Mouse (Mus musculus) forebrain, postnatal 0 days (tissue): Measurements from ENCODE around the gene Sox1. TPM values are rescaled to one million over a fixed set of nuclear protein-coding genes. Genes with fewer than 3 reads are reported as not detected.
A peak's percentile ranks its signal among the peaks of the same experiment; 100 is the strongest.

Experiments used
- ATAC-seq: fragments of 200-750 bp; cut with Nextera tagmentation; 2 replicates; pipeline ENCODE4 v1.8.0; 2017; ENCODE audit warnings: mild to moderate bottlenecking, moderate library complexity
- DNase-seq: peaks from one replicate; pipeline ENCODE4 v3.0.0-alpha.2; 2015
- H3K27ac ChIP-seq: fragments of 300-500 bp; sonication (generic); 2 replicates; pipeline ENCODE4 v1.5.1; 2014; ENCODE audit warnings: low read depth, mild to moderate bottlenecking, antibody characterized with exemption, low read length, moderate library complexity, mixed read lengths
- H3K27me3 ChIP-seq: fragments of 300-500 bp; sonication (generic); 2 replicates; pipeline ENCODE4 v1.6.1; 2014; ENCODE audit warnings: mild to moderate bottlenecking, low read length, mixed read lengths; ENCODE audit not compliant: insufficient read depth
- H3K36me3 ChIP-seq: fragments of 300-500 bp; sonication (generic); 2 replicates; pipeline ENCODE4 v1.6.1; 2014; ENCODE audit warnings: mild to moderate bottlenecking, moderate library complexity; ENCODE audit not compliant: insufficient read depth
- H3K4me1 ChIP-seq: fragments of 300-500 bp; sonication (generic); 2 replicates; pipeline ENCODE4 v1.6.1; 2014; ENCODE audit warnings: antibody characterized with exemption; ENCODE audit not compliant: insufficient read depth
- H3K4me2 ChIP-seq: fragments of 300-500 bp; sonication (generic); 2 replicates; pipeline ENCODE4 v1.6.1; 2014; ENCODE audit warnings: low read depth, mild to moderate bottlenecking, moderate library complexity
- H3K4me3 ChIP-seq: fragments of 300-500 bp; sonication (generic); 2 replicates; pipeline ENCODE4 v1.5.1; 2014; ENCODE audit warnings: low read depth, low read length, mixed read lengths
- H3K9ac ChIP-seq: fragments of 300-500 bp; sonication (generic); 2 replicates; pipeline ENCODE4 v1.6.1; 2014; ENCODE audit warnings: mild to moderate bottlenecking
- H3K9me3 ChIP-seq: fragments of 300-500 bp; sonication (generic); 2 replicates; pipeline ENCODE4 v1.6.1; 2016; ENCODE audit warnings: low read length
- CTCF ChIP-seq: sonication (generic); IDR thresholded peaks from 2 replicates; pipeline ENCODE4 v1.5.1; 2016; ENCODE audit warnings: antibody characterized with exemption, control low read depth, low read depth
- WGBS: fragments of 180-500 bp; shearing (Covaris S2); extraction: QIAGEN DNeasy Blood & Tissue Kit; methylation state at CpG from one replicate; pipeline ENCODE4 v1.1.7; 2014; 5-methylcytosine and 5-hydroxymethylcytosine counted together
- polyA plus RNA-seq: library from polyadenylated mRNA; unstranded; fragments of >200 nt; fragmentation: Nextera tagmentation; extraction: Ambion mirVana; gene quantifications from 2 replicates; pipeline ENCODE4 v1.2.1, GENCODE M21; 2015
- total RNA-seq: library from RNA; depleted of rRNA; stranded (reverse); fragments of >200 nt; gene quantifications from 2 replicates; pipeline ENCODE4 v1.2.3, GENCODE M21; 2014

Gene Sox1
- total and polyA plus RNA-seq, 2 experiments from 2014 or later: 4.3 to 36.5 TPM

- DNase-seq: no peak
- Histone ChIP-seq H3K9me3 (0 out of 2 replicates have a peak, but pooled peaks cover 4% of the 10 kb centered on the region), H3K27ac (no peak overlapping the region), H3K4me3 (no peak overlapping the region), H3K9ac (no peak overlapping the region), H3K36me3 (no peaks in the 10 kb centered on the region), H3K4me1 (no peaks in the 10 kb centered on the region), H3K4me2 (no peak overlapping the region), H3K27me3 (no peaks in the 10 kb centered on the region)
- TF ChIP-seq CTCF: 0 out of 2 replicates have a peak, but pooled peaks have one; percentile 1
- peak; percentile 14; the same call in 1 of the 2 replicates for ATAC-seq
- WGBS: 32% methylated on average over 7 of the region's 7 CpGs
Measured at GRCm38 (mm10) chr8:12368161-12368560, 26.9 kb upstream of the Sox1 start.

GRCm38 (mm10) chr8:12368856-12369255 lies 26.2 kb upstream of the Sox1 start:
- ATAC-seq: no peak
- DNase-seq: no peak
- Histone ChIP-seq H3K4me2 (no peak overlapping the region), H3K36me3 (no peaks in the 10 kb centered on the region), H3K9me3 (0 out of 2 replicates have a peak, but pooled peaks cover 4% of the 10 kb centered on the region), H3K27ac (no peak overlapping the region), H3K4me1 (no peaks in the 10 kb centered on the region), H3K9ac (no peak overlapping the region), H3K4me3 (no peak overlapping the region), H3K27me3 (no peaks in the 10 kb centered on the region)
- TF ChIP-seq CTCF: no peak
- WGBS: 54% methylated on average over 6 of the region's 6 CpGs

GRCm38 (mm10) chr8:12381111-12381510 lies 14.0 kb upstream of the Sox1 start:
- H3K9ac ChIP-seq: no peak overlapping the region
- H3K9me3 ChIP-seq: no peaks in the 10 kb centered on the region
- peaks cover 7% of the 10 kb centered on the region; the same call in 1 of the 2 replicates for H3K4me1 ChIP-seq
- H3K4me3 ChIP-seq: no peak overlapping the region
- DNase-seq (no peak), ATAC-seq (no peak)
- H3K36me3 ChIP-seq: no peaks in the 10 kb centered on the region
- no peak overlapping the region for H3K4me2 ChIP-seq
- no peak for TF ChIP-seq CTCF
- no peak overlapping the region for H3K27ac ChIP-seq
- peaks cover 22% of the 10 kb centered on the region for H3K27me3 ChIP-seq
- 83% methylated on average over 3 of the region's 3 CpGs for WGBS

GRCm38 (mm10) chr8:12382707-12383561 lies 12.2 kb upstream of the Sox1 start:
- WGBS: 13% methylated on average over 21 of the region's 21 CpGs
- TF ChIP-seq CTCF: no peak
- H3K9me3 ChIP-seq: no peaks in the 10 kb centered on the region
- ATAC-seq: peak; percentile 14; the same call in 1 of the 2 replicates
- peaks cover 33% of the 10 kb centered on the region for H3K27me3 ChIP-seq
- H3K9ac ChIP-seq: no peak overlapping the region
- H3K27ac ChIP-seq: peak overlapping the region; percentile 16; the same call in 1 of the 2 replicates
- peaks cover 7% of the 10 kb centered on the region; the same call in 1 of the 2 replicates for H3K4me1 ChIP-seq
- DNase-seq: no peak
- no peaks in the 10 kb centered on the region for H3K36me3 ChIP-seq
- H3K4me3 ChIP-seq: no peak overlapping the region
- H3K4me2 ChIP-seq: peak overlapping the region; percentile 78

- Histone ChIP-seq H3K36me3 (no peaks in the 10 kb centered on the region), H3K9ac (peak overlapping the region; percentile 65), H3K4me2 (peak overlapping the region; percentile 78), H3K4me3 (peak overlapping the region; percentile 46), H3K9me3 (no peaks in the 10 kb centered on the region), H3K27ac (peak overlapping the region; percentile 88), H3K27me3 (peaks cover 42% of the 10 kb centered on the region), H3K4me1 (peaks cover 7% of the 10 kb centered on the region; the same call in 1 of the 2 replicates)
- ATAC-seq: peak; percentile 8; the same call in 1 of the 2 replicates
- no peak for TF ChIP-seq CTCF
- 2% methylated on average over 34 of the region's 34 CpGs for WGBS
- DNase-seq: peak; percentile 60
Measured at GRCm38 (mm10) chr8:12383979-12384890, 10.9 kb upstream of the Sox1 start.

- H3K4me3 ChIP-seq: peak overlapping the region; percentile 46
- no peak for TF ChIP-seq CTCF
- H3K27ac ChIP-seq: peak overlapping the region; percentile 88
- ATAC-seq (peak; percentile 70), DNase-seq (peak; percentile 64)
- no peaks in the 10 kb centered on the region for H3K9me3 ChIP-seq
- under 1% methylated on average over 55 of the region's 57 CpGs for WGBS
- H3K9ac ChIP-seq: peak overlapping the region; percentile 65
- H3K36me3 ChIP-seq: no peaks in the 10 kb centered on the region
- peaks cover 7% of the 10 kb centered on the region; the same call in 1 of the 2 replicates for H3K4me1 ChIP-seq
- H3K27me3 ChIP-seq: peaks cover 41% of the 10 kb centered on the region
- peak overlapping the region; percentile 78 for H3K4me2 ChIP-seq
Measured at GRCm38 (mm10) chr8:12384996-12385685, 10.0 kb upstream of the Sox1 start.
